Mouse (Mus musculus): ENCODE measurements around the gene Tlcd2.

DNA sequence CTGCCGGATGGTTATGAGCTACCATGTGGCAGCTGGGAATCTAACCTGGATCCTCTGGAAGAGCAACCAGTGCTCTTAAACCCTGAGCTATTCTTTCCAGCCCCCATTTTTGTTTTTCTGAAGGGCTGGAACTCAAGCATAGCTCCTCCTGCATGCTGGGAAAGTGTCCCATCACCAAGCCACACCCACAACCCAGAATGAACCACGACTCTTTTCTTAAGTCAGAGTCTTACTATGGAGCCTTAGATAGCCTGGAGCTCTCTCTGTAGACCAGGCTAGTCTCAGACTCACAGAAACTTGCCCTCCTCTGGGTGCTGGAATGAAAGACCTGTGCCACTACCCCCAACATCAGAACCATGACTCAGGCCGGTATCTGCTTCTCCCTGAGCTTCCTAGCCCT is 12.9 kb upstream of the Tlcd2 start:
- no peak for TF ChIP-seq CTCF (IDR thresholded peaks at IDR 0.05; ENCODE audit: borderline replicate concordance, control insufficient read depth, extremely low read depth, insufficient read depth, low read length, poor library complexity)
- TF ChIP-seq POLR2A (IDR thresholded peaks at IDR 0.05; ENCODE audit: control insufficient read depth, extremely low read depth, insufficient read depth, low read length, poor library complexity), result no peak
